22 mouse cellular contexts compared by ENCODE assay signal in genomic region chrX:134398972-134399371, GRCm38 (mm10). TPM values are rescaled to one million over a fixed set of nuclear protein-coding genes. Genes with fewer than 3 reads are reported as not detected.
DNase-seq lines count a peak whose midpoint lies in the region; TF ChIP-seq lines count a peak whose summit lies in the region.
"Had no signal": no experiment of that assay in that cellular context is flagged by ENCODE, and none has a peak within 500 bp of the region (broad histone marks: within the 10 kb centered on the region; RNA-seq: fewer than 3 reads in every experiment).

No protein-coding gene starts in this region.

- H3K4me3 ChIP-seq in CH12.LX (replicated peaks in 1 of 3; ENCODE audit: low read depth in 2 of 3, low read length in 2 of 3, poor library complexity in 1 of 3), result no peak overlapping the region
- H3K4me3 ChIP-seq in hindbrain, embryonic 10.5 days, result no peak overlapping the region
- H3K4me3 ChIP-seq: embryonic facial prominence, embryonic 10.5 days; embryonic facial prominence, embryonic 12.5 days; forebrain, embryonic 13.5 days; forebrain, embryonic 15.5 days had no signal

- H3K4me1 ChIP-seq in CH12.LX (ENCODE audit: control insufficient read depth in 1 of 2, insufficient read depth in 2 of 2), result peaks cover 0 to 16% of the 10 kb centered on the region in 2 experiments; a peak in 1 of 4 replicates
- H3K4me1 ChIP-seq in hindbrain, embryonic 10.5 days (replicated peaks), result peaks cover 4% of the 10 kb centered on the region; the same call in 1 of the 2 replicates
- H3K4me1 ChIP-seq: embryonic facial prominence, embryonic 12.5 days; forebrain, embryonic 13.5 days; forebrain, embryonic 15.5 days had no signal

- WGBS in hindbrain, embryonic 10.5 days, result 72% methylated on average over 2 of the region's 2 CpGs

- no peak for TF ChIP-seq RAD21 in CH12.LX (IDR thresholded peaks at IDR 0.05; ENCODE audit: low read depth, low read length)

- no peaks in the 10 kb centered on the region for H3K27me3 ChIP-seq in CH12.LX (replicated peaks)
- peaks cover 8% of the 10 kb centered on the region; the same call in 1 of the 2 replicates for H3K27me3 ChIP-seq in hindbrain, embryonic 10.5 days (ENCODE audit: insufficient read depth, poor library complexity, severe bottlenecking)
- H3K27me3 ChIP-seq: embryonic facial prominence, embryonic 12.5 days; forebrain, embryonic 13.5 days; forebrain, embryonic 15.5 days had no signal

- no peak overlapping the region for H3K27ac ChIP-seq in CH12.LX (ENCODE audit: insufficient read depth, low read depth)
- no peak overlapping the region for H3K27ac ChIP-seq in hindbrain, embryonic 10.5 days
- H3K27ac ChIP-seq: embryonic facial prominence, embryonic 10.5 days; embryonic facial prominence, embryonic 12.5 days; forebrain, embryonic 13.5 days; forebrain, embryonic 15.5 days had no signal

- H3K9me3 ChIP-seq in CH12.LX (replicated peaks; ENCODE audit: low read length), result no peaks in the 10 kb centered on the region
- no peaks in the 10 kb centered on the region for H3K9me3 ChIP-seq in hindbrain, embryonic 10.5 days
- H3K9me3 ChIP-seq: embryonic facial prominence, embryonic 10.5 days; embryonic facial prominence, embryonic 12.5 days; forebrain, embryonic 13.5 days; forebrain, embryonic 15.5 days had no signal

- TF ChIP-seq EP300 in CH12.LX (IDR thresholded peaks at IDR 0.05; ENCODE audit: low read length), result no peak

- dilution Hi-C loops in CH12.LX (cut with MboI; ENCODE audit: extremely low pct_ligation_motif_present, extremely low pct_unique_long_range_greater_than_20kb, low sequenced_read_pairs), result no loop called here

- TF ChIP-seq CTCF in CH12.LX (conservative IDR thresholded peaks at IDR 0.05 in 1 of 2, IDR thresholded peaks at IDR 0.05 in 1 of 2; ENCODE audit: low read depth in 2 of 2, low read length in 2 of 2), result no peak

- no peaks in the 10 kb centered on the region for H3K79me2 ChIP-seq in CH12.LX (replicated peaks; ENCODE audit: control insufficient read depth, extremely low read depth, insufficient read depth, poor library complexity, severe bottlenecking)

- no peaks in the 10 kb centered on the region for H3K36me3 ChIP-seq in CH12.LX (replicated peaks in 1 of 2; ENCODE audit: control insufficient read depth in 1 of 2, insufficient read depth in 1 of 2, low read length in 1 of 2)
- H3K36me3 ChIP-seq in hindbrain, embryonic 10.5 days, result no peaks in the 10 kb centered on the region
- H3K36me3 ChIP-seq: embryonic facial prominence, embryonic 10.5 days; embryonic facial prominence, embryonic 12.5 days; forebrain, embryonic 15.5 days had no signal

- DNase-seq in frontal cortex, adult 2 months (ENCODE audit: extremely low spot score in 1 of 2, low spot score in 1 of 2), result peak; percentile 29 to 62
- no peak for DNase-seq in frontal cortex, postnatal 14 days (ENCODE audit: low spot score in 2 of 2)
- DNase-seq in layer of hippocampus, adult 9-11 months, result peak; percentile 12
- DNase-seq in layer of hippocampus, adult 8-10 months (ENCODE audit: low spot score in 2 of 2), result no peak
- DNase-seq in A20 (ENCODE audit: low read depth, low spot score), result peak; percentile 14
- DNase-seq in CH12.LX (ENCODE audit: extremely low read depth), result peak; percentile 27
- DNase-seq in adrenal gland, postnatal 14 days, result no peak
- no peak for DNase-seq in hindbrain, embryonic 10.5 days (ENCODE audit: low spot score)
- DNase-seq: adrenal gland, adult 8-10 months; adrenal gland, postnatal 25 days; B cell, adult 2 months; cerebellum, adult 11-12 months; cerebellum, adult 2 months; cerebellum, adult 9-10 months; cerebellum, postnatal 10 days; cerebellum, postnatal 25 days; forebrain, postnatal 0 days had no signal

- in situ Hi-C loops in CH12.LX (cut with MboI; ENCODE audit: low pct_ligation_motif_present, low pct_unique_long_range_greater_than_20kb, low sequenced_read_pairs), result no loop called here

- no peak for TF ChIP-seq POLR2A in CH12.LX (IDR thresholded peaks at IDR 0.05; ENCODE audit: low read depth, low read length)

- no peak overlapping the region for H3K4me2 ChIP-seq in CH12.LX (ENCODE audit: insufficient read depth, low read depth, poor library complexity, severe bottlenecking)
- H3K4me2 ChIP-seq: embryonic facial prominence, embryonic 12.5 days; forebrain, embryonic 13.5 days; forebrain, embryonic 15.5 days had no signal

- H3K9ac ChIP-seq in CH12.LX (ENCODE audit: insufficient read depth, low read depth), result no peak overlapping the region
- H3K9ac ChIP-seq: embryonic facial prominence, embryonic 12.5 days; forebrain, embryonic 13.5 days; forebrain, embryonic 15.5 days; forebrain, postnatal 0 days had no signal

TF ChIP-seq in CH12.LX, 34 proteins besides CTCF, POLR2A, EP300 and RAD21:
- TF ChIP-seq MAZ (IDR thresholded peaks at IDR 0.05; ENCODE audit: low read depth, low read length), result no peak
- TF ChIP-seq CHD2 (IDR thresholded peaks at IDR 0.05; ENCODE audit: low read length), result no peak
- no peak for TF ChIP-seq HCFC1 (IDR thresholded peaks at IDR 0.05; ENCODE audit: low read depth, low read length)
- TF ChIP-seq SIN3A (IDR thresholded peaks at IDR 0.05; ENCODE audit: low read length), result no peak
- TF ChIP-seq RCOR1 (conservative IDR thresholded peaks at IDR 0.05; ENCODE audit: low read depth, low read length), result no peak
- TF ChIP-seq BHLHE40 (IDR thresholded peaks at IDR 0.05; ENCODE audit: low read depth, low read length), result no peak
- TF ChIP-seq PAX5 (IDR thresholded peaks at IDR 0.05; ENCODE audit: low read length), result no peak
- TF ChIP-seq KAT2A (IDR thresholded peaks at IDR 0.05; ENCODE audit: insufficient replicate concordance, low read length), result no peak
- no peak for TF ChIP-seq ZC3H11A (IDR thresholded peaks at IDR 0.05; ENCODE audit: low read depth, low read length)
- TF ChIP-seq CHD1 (IDR thresholded peaks at IDR 0.05; ENCODE audit: low read depth, low read length), result no peak
- TF ChIP-seq JUN (IDR thresholded peaks at IDR 0.05; ENCODE audit: insufficient read depth, low read depth, low read length), result no peak
- TF ChIP-seq USF2 (conservative IDR thresholded peaks at IDR 0.05; ENCODE audit: low read depth, low read length), result no peak
TF ChIP-seq in CH12.LX: peak in this region for 0.

RNA-seq across cellular contexts. Expression of gene Drp2, which starts 5.4 kb away (rescaled TPM):
- polyA plus RNA-seq in frontal cortex, adult 2 months (2012; rRNA removed), result 48.8 and 48.9 TPM in 2 replicates
- total RNA-seq in layer of hippocampus, adult 8-10 months (2022), result 10 to 100 TPM; 30.2 to 48.0 (median 41.8) TPM
- total RNA-seq in CH12.LX (2012; rRNA removed) (0.13 and 0.17 TPM in 2 replicates), CH12.LX (2014; rRNA removed) (0.19 and 0.22 TPM in 2 replicates)
- polyA plus RNA-seq in CH12.LX (2012; ENCODE audit: insufficient read length, low read depth), result 0.38 and 0.59 TPM in 2 replicates
- 0.41 and 0.53 TPM in 2 replicates for total RNA-seq in adrenal gland, postnatal 14 days (2021)
- polyA plus RNA-seq in hindbrain, embryonic 10.5 days (2016; fragmentation: Nextera tagmentation; extraction: Ambion mirVana), result 2.7 and 4.7 TPM in 2 replicates
- polyA plus RNA-seq: CD4-positive, CD25-positive, alpha-beta regulatory T cell, adult 4 months had no signal

Comparison
In these comparisons a context has a peak if more than half of its experiments do, and no peak if none do; other contexts are left out.
1. DNase-seq: peak in frontal cortex, adult 2 months (2 of 2), layer of hippocampus, adult 9-11 months (single experiment), A20 (single experiment) and CH12.LX (single experiment); none in frontal cortex, postnatal 14 days (0 of 2), layer of hippocampus, adult 8-10 months (0 of 2), adrenal gland, postnatal 14 days (single experiment) and hindbrain, embryonic 10.5 days (single experiment).
2. RNA of gene Drp2, which starts 5.4 kb away (total RNA-seq): 30.2 to 48.0 TPM in layer of hippocampus, adult 8-10 months; 0.41 to 0.53 TPM in adrenal gland, postnatal 14 days and 0.13 to 0.22 TPM in CH12.LX; every median in the first group is over 10 times any median in the second.